Mouse (Mus musculus): Measurements from ENCODE around the gene Slc38a5. TPM values are rescaled to one million over a fixed set of nuclear protein-coding genes. Genes with fewer than 3 reads are reported as not detected.

The Slc38a5 gene
- polyA plus RNA-seq, 1 experiment from 2014 or later = 3.4 TPM

Other genes starting within 250 kb of the Slc38a5 start
- 69.0 and 69.5 TPM in 2 replicates for gene Suv39h1, start 196.4 kb upstream of the Slc38a5 start, polyA plus RNA-seq (2015; fragmentation: Nextera tagmentation; extraction: Ambion mirVana)
- 0.23 and 0.49 TPM in 2 replicates for gene Was, start 180.6 kb upstream of the Slc38a5 start, polyA plus RNA-seq (2015; fragmentation: Nextera tagmentation; extraction: Ambion mirVana)
- gene Wdr13, start 138.2 kb upstream of the Slc38a5 start, polyA plus RNA-seq (2015; fragmentation: Nextera tagmentation; extraction: Ambion mirVana) = 22.7 and 29.3 TPM in 2 replicates
- 490 and 492 TPM in 2 replicates for gene Rbm3, start 125.3 kb upstream of the Slc38a5 start, polyA plus RNA-seq (2015; fragmentation: Nextera tagmentation; extraction: Ambion mirVana)
- gene Tbc1d25, start 95.0 kb upstream of the Slc38a5 start, polyA plus RNA-seq (2015; fragmentation: Nextera tagmentation; extraction: Ambion mirVana) = 12.1 and 12.2 TPM in 2 replicates
- gene Ebp, start 77.6 kb upstream of the Slc38a5 start, polyA plus RNA-seq (2015; fragmentation: Nextera tagmentation; extraction: Ambion mirVana) = 34.1 and 36.9 TPM in 2 replicates
- gene Porcn, start 64.6 kb upstream of the Slc38a5 start, polyA plus RNA-seq (2015; fragmentation: Nextera tagmentation; extraction: Ambion mirVana) = 6.8 and 8.1 TPM in 2 replicates
- gene Ftsj1, start 18.7 kb upstream of the Slc38a5 start, polyA plus RNA-seq (2015; fragmentation: Nextera tagmentation; extraction: Ambion mirVana) = 39.7 and 40.4 TPM in 2 replicates
- gene Ssxb10, start 56.3 kb downstream of the Slc38a5 start, polyA plus RNA-seq (2015; fragmentation: Nextera tagmentation; extraction: Ambion mirVana) = not detected in 2 replicates
- gene Ssxb9, start 95.8 kb downstream of the Slc38a5 start, polyA plus RNA-seq (2015; fragmentation: Nextera tagmentation; extraction: Ambion mirVana) = not detected in 2 replicates
- gene Ssxb1, start 142.2 kb downstream of the Slc38a5 start, polyA plus RNA-seq (2015; fragmentation: Nextera tagmentation; extraction: Ambion mirVana) = not detected in 2 replicates
- gene Ssxb2, start 190.6 kb downstream of the Slc38a5 start, polyA plus RNA-seq (2015; fragmentation: Nextera tagmentation; extraction: Ambion mirVana) = not detected in 2 replicates

All from kidney, embryonic 15.5 days (tissue).